Mouse (Mus musculus) limb, embryonic 14.5 days (tissue): ENCODE data around the gene Nrxn3. TPM values are rescaled to one million over a fixed set of nuclear protein-coding genes. Genes with fewer than 3 reads are reported as not detected.

ENCODE experiments used
- ATAC-seq: fragments of 200-750 bp; cut with Nextera tagmentation; 2 replicates; pipeline ENCODE4 v1.8.0; 2017; ENCODE audit warnings: low read depth, moderate number of reproducible peaks, moderate TSS enrichment; ENCODE audit not compliant: low FRiP score
- DNase-seq: peaks from one replicate; pipeline ENCODE4 v3.0.0-alpha.2; 2015; ENCODE audit warnings: low spot score
- H3K27ac ChIP-seq: fragments of 300-500 bp; sonication (generic); replicated peaks from 2 replicates; pipeline ENCODE4 v1.5.1; 2014; ENCODE audit warnings: low read depth, mild to moderate bottlenecking, low read length, moderate library complexity, mixed read lengths
- H3K27me3 ChIP-seq: fragments of 300-500 bp; sonication (generic); 2 replicates; pipeline ENCODE4 v1.6.1; 2014; ENCODE audit warnings: low read length, mixed read lengths; ENCODE audit not compliant: control insufficient read depth, insufficient read depth
- H3K36me3 ChIP-seq: fragments of 300-500 bp; sonication (generic); 2 replicates; pipeline ENCODE4 v1.6.1; 2014; ENCODE audit warnings: mild to moderate bottlenecking, low read length, moderate library complexity, mixed read lengths; ENCODE audit not compliant: control insufficient read depth, insufficient read depth
- H3K4me1 ChIP-seq: fragments of 300-500 bp; sonication (generic); 2 replicates; pipeline ENCODE4 v1.6.1; 2014; ENCODE audit warnings: antibody characterized with exemption, low read length, mixed read lengths; ENCODE audit not compliant: control insufficient read depth, insufficient read depth
- H3K4me2 ChIP-seq: fragments of 300-500 bp; sonication (generic); replicated peaks from 2 replicates; pipeline ENCODE4 v1.6.1; 2014; ENCODE audit warnings: low read depth, mild to moderate bottlenecking, low read length, moderate library complexity; ENCODE audit not compliant: severe bottlenecking
- H3K4me3 ChIP-seq: fragments of 300-500 bp; sonication (generic); replicated peaks from 2 replicates; pipeline ENCODE4 v1.5.1; 2014; ENCODE audit warnings: low read length
- H3K9ac ChIP-seq: fragments of 300-500 bp; sonication (generic); 2 replicates; pipeline ENCODE4 v1.6.1; 2014; ENCODE audit warnings: mild to moderate bottlenecking, low read depth, low read length, moderate library complexity; ENCODE audit not compliant: severe bottlenecking
- H3K9me3 ChIP-seq: fragments of 300-500 bp; sonication (generic); 2 replicates; pipeline ENCODE4 v1.6.1; 2016; ENCODE audit warnings: low read length; ENCODE audit not compliant: control insufficient read depth
- POLR2A ChIP-seq: fragments of 200-500 bp; IDR thresholded peaks from 2 replicates; pipeline ENCODE4 v1.8.0; 2012; ENCODE audit warnings: inconsistent platforms, mild to moderate bottlenecking, moderate library complexity, borderline replicate concordance; ENCODE audit not compliant: insufficient read depth, insufficient read length; ENCODE audit errors: extremely low read depth
- whole genome bisulfite sequencing: fragments of 180-500 bp; shearing (Covaris S2); extraction: QIAGEN DNeasy Blood & Tissue Kit; methylation state at CpG from one replicate; pipeline ENCODE4 v1.1.7; 2014; 5-methylcytosine and 5-hydroxymethylcytosine counted together
- polyA plus RNA-seq, 2 experiments: library from polyadenylated mRNA; depleted of rRNA in 1 of 2; stranded (reverse) in 1 of 2; unstranded in 1 of 2; fragments of >200 nt; fragmentation: Nextera tagmentation in 1 of 2; extraction: Ambion mirVana in 1 of 2; gene quantifications; 2 replicates each; pipeline versions ENCODE4 v1.2.1 to v1.2.3; 2012 to 2014

Gene Nrxn3
- polyA plus RNA-seq, 2 experiments, result 0.74 to 1.4 TPM

DNA sequence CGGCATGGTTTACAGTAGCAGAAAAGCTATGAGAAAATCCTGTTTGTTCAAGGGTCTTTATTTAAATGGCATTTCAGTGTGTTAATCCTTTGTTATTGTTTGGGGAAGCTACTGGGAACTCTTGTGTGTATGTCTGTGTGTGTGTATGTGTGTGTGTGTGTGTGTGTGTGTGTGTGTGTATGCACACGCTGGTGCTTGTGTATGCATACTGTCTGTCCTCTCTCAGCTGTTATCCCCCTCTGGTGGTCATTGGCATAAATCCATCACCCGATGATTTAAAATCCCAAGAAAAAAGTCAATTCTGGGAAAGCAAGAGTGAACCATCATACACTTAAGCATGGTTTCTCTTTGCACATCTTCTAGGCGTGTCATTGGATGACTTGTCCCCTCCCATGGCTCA, 264.4 kb downstream of the Nrxn3 start:
- Histone ChIP-seq H3K9ac (no peak overlapping the region), H3K4me2 (no peak overlapping the region), H3K4me3 (no peak overlapping the region), H3K9me3 (no peaks in the 10 kb centered on the region), H3K36me3 (no peaks in the 10 kb centered on the region), H3K4me1 (peaks cover 6% of the 10 kb centered on the region; the same call in 1 of the 2 replicates), H3K27ac (no peak overlapping the region), H3K27me3 (no peaks in the 10 kb centered on the region)
- 59% methylated on average over 4 of the region's 4 CpGs for WGBS
- ATAC-seq (no peak), DNase-seq (no peak)
- TF ChIP-seq POLR2A, result no peak

DNA sequence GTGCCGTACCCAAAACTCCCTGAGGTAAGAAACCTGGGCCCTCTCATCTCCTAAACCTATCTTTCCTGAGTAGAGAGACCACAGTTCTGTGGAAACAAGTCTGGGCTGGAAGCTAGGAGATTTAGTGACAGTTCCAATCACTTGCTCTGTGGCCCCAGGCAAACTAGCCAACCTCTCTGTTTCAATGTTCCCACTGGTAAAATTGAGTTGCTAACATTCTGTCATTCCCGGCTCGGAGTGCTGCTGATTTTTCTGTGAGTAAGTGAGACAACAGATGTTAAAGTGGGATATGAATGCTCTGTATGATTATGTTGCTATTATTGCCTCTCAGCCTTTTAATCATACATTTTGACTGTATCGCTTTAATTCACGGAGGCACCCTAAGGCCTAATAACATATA, 268.1 kb downstream of the Nrxn3 start:
- no peaks in the 10 kb centered on the region for H3K27me3 ChIP-seq
- no peak overlapping the region for H3K9ac ChIP-seq
- no peak for TF ChIP-seq POLR2A
- H3K9me3 ChIP-seq, result no peaks in the 10 kb centered on the region
- H3K4me1 ChIP-seq, result no peaks in the 10 kb centered on the region
- ATAC-seq (no peak), DNase-seq (no peak)
- H3K4me2 ChIP-seq, result no peak overlapping the region
- no peak overlapping the region for H3K4me3 ChIP-seq
- 83% methylated on average over 5 of the region's 5 CpGs for WGBS
- no peak overlapping the region for H3K27ac ChIP-seq
- no peaks in the 10 kb centered on the region for H3K36me3 ChIP-seq

DNA sequence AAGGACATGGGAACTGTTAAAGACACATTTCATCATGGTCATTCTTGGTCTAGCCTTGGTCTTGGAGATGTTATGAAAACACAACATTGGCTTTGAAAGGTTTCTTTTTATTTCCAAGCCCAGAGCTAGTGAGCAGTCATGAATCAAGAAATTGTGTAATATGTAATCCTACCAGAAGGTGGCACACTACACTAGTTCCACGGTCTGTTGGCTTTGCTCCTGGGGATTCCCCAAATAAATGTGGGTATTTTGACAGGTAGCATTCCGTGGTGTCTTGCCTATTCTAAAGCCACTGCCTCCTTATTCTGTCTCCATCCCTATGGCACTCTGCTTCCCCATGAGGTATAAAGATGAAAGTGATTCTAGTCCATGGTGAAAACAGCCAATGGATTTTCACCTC, 269.5 kb downstream of the Nrxn3 start:
- H3K4me3 ChIP-seq, result no peak overlapping the region
- whole genome bisulfite sequencing, result 5% methylated on average over 2 of the region's 2 CpGs
- DNase-seq (peak; percentile 52), ATAC-seq (no peak)
- H3K4me1 ChIP-seq, result no peaks in the 10 kb centered on the region
- H3K9me3 ChIP-seq, result no peaks in the 10 kb centered on the region
- H3K9ac ChIP-seq, result no peak overlapping the region
- no peak overlapping the region for H3K27ac ChIP-seq
- no peaks in the 10 kb centered on the region for H3K36me3 ChIP-seq
- no peak for TF ChIP-seq POLR2A
- no peaks in the 10 kb centered on the region for H3K27me3 ChIP-seq
- H3K4me2 ChIP-seq, result no peak overlapping the region

DNA sequence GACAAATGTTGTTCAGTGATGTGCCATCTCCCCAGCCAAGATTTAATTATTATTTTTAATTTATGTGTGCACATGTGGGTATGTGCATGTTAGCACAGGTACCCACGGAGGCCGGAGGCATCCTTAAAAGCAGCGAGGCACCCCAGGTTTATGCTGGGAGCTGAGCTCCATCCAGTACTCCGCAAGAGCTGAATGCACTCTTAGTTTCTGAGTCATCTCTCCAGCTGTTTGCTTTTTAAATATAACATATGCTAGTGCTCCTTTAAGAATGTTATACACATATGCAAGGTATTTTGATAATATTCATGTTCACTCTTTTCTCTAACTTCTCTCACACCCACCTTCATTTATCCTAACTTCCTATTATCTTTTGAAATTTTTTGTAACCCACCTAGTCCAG, 271.1 kb downstream of the Nrxn3 start:
- 92% methylated on average over 4 of the region's 4 CpGs for WGBS
- H3K9ac ChIP-seq, result no peak overlapping the region

DNA sequence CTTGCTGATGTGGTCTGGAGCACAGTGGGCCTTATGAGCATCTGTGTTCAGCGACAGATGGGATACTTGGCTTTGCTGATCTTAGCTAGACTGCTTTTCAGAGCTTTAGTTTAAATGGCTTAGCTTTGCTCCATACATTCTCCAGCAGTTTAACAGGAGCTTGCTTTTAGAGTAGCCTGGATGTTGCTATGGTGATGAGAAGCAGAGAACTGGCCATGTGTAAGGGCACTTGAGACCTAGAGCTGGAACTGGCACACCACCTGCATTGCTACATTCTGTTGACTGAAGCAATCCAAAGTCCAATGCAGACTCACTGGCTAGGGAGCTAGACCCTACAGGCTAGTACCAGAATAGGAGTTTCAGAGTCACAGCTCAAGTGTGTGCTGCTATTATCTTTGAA, 293.8 kb downstream of the Nrxn3 start:
- no peak for TF ChIP-seq POLR2A
- no peak overlapping the region for H3K27ac ChIP-seq
- no peak overlapping the region for H3K4me2 ChIP-seq
- DNase-seq (no peak), ATAC-seq (no peak)
- no peaks in the 10 kb centered on the region for H3K9me3 ChIP-seq
- no peak overlapping the region for H3K9ac ChIP-seq
- 81% methylated on average over 1 of the region's 1 CpGs for WGBS
- H3K4me1 ChIP-seq, result no peaks in the 10 kb centered on the region
- no peak overlapping the region for H3K4me3 ChIP-seq
- no peaks in the 10 kb centered on the region for H3K27me3 ChIP-seq
- H3K36me3 ChIP-seq, result no peaks in the 10 kb centered on the region

More for the DNA sequence above, 271.1 kb downstream of the Nrxn3 start:
- Histone ChIP-seq H3K4me1 (no peaks in the 10 kb centered on the region), H3K9me3 (no peaks in the 10 kb centered on the region), H3K4me3 (no peak overlapping the region), H3K27ac (no peak overlapping the region), H3K27me3 (no peaks in the 10 kb centered on the region), H3K4me2 (no peak overlapping the region), H3K36me3 (no peaks in the 10 kb centered on the region)
- DNase-seq (no peak), ATAC-seq (no peak)
- no peak for TF ChIP-seq POLR2A

DNA sequence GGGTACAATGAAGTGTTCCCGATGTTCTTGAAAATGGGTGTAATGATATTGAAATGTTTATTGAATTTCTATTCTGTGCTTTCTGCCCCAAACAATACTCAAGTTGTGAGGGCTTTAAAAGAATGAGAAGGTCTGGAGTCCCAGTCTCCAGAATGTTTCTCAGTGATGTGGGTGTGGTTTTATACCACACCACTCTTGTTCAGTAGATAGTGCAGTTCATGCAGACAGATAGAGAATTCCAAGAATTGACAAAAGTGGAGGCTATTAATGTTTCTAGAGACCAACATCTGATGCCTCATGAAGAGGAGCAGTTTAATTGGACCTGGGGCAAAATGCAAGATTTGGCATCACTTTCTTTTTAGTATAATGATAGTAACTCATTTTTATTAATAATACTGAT, 302.5 kb downstream of the Nrxn3 start:
- no peak for DNase-seq
- Histone ChIP-seq H3K9ac (no peak overlapping the region), H3K27me3 (no peaks in the 10 kb centered on the region), H3K27ac (no peak overlapping the region), H3K4me1 (no peaks in the 10 kb centered on the region), H3K4me2 (no peak overlapping the region), H3K9me3 (no peaks in the 10 kb centered on the region), H3K4me3 (no peak overlapping the region), H3K36me3 (no peaks in the 10 kb centered on the region)
- TF ChIP-seq POLR2A, result no peak
- 94% methylated on average over 1 of the region's 1 CpGs for WGBS
- ATAC-seq, result no peak
